Mouse (Mus musculus) CD4-positive, CD25-positive, alpha-beta regulatory T cell (primary cell): Measurements from ENCODE around the gene Rpp30. TPM values are rescaled to one million over a fixed set of nuclear protein-coding genes. Genes with fewer than 3 reads are reported as not detected.

ENCODE experiments used
- polyA plus RNA-seq: library from polyadenylated mRNA; unstranded; fragments of 100-300 nt; shearing (Covaris generic); gene quantifications from one replicate; pipeline ENCODE4 v1.2.1, GENCODE M21; 2017

Rpp30 gene
- polyA plus RNA-seq: 44.6 TPM

GRCm38 (mm10) chr19:36083262-36084225, at the start of gene Rpp30:
Rpp30 (plus strand) TSS chr19:36083716.

DNA sequence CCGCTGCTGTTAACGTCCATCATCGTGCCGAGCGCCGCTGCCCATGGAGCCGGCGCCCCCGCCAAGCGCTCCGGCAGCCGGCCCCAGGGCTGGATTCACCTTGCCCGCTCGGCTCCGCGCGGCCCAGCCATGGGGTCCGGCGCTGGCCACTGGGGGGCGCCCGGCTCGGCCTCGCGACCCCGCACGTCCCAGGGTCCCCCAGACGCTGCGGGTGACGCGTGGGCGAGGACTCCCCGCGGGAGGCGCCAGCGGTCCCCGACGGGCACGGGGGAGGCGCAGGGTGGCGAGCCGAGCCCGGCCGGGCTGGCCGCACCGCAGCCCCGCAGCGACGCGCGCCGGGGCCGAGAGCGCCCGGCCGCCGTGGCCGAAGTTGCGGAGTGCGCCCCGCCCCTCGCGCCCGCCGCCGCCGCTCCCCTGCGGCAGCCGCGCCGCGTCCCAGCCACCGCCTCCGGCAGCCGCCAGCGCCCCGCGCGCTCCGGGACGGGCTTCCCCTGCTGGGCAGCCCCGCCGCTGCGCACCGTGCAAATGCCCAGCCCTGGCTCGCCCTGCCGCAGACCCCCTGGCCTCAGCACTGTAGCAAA, 26.2 kb upstream of the Rpp30 start, which contains the start of gene Htr7:
Gene Htr7, minus strand, starts transcription at position 277 of the 581 bp plus-strand sequence.

GRCm38 (mm10) chr19:36119783-36120471, 36.4 kb downstream of the Rpp30 start, which contains the start of gene Ankrd1:
Ankrd1 (minus strand) TSS chr19:36120099.

Other genes with a start within 250 kb of the Rpp30 start
- gene Htr7, start 26.2 kb upstream of the Rpp30 start, polyA plus RNA-seq: not detected
- gene Ankrd1, start 36.4 kb downstream of the Rpp30 start, polyA plus RNA-seq: not detected